Mouse (Mus musculus): ENCODE data around the gene Peli2. TPM values are rescaled to one million over a fixed set of nuclear protein-coding genes. Genes with fewer than 3 reads are reported as not detected.

Gene Peli2
- polyA plus RNA-seq, 1 experiment from 2014 or later: 8.1 TPM

DNA sequence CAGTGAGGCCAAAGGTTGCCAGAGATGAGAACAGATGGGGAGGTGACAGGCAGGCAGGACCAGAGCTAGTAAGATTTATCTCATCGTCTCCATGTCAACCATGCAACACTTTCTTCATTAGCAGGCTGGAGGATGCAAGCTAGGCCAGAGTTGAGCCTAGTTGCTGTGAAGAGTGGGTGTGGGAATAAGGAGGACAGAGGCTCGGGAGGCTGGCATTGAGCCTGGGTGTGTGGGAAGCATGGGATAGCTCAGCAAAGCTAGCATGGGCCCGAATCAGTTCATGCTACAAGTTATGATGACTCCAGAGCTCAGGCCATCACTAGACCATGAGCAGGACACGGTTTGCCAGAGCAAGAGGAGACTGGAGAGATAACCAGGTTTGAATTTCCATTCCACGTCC lies 166.3 kb downstream of the Peli2 start:
- Histone ChIP-seq H3K4me3 (no peak overlapping the region), H3K9ac (no peak overlapping the region), H3K27ac (no peak overlapping the region), H3K4me1 (peaks cover 8% of the 10 kb centered on the region; the same call in 1 of the 2 replicates), H3K9me3 (no peaks in the 10 kb centered on the region), H3K36me3 (no peaks in the 10 kb centered on the region), H3K4me2 (no peak overlapping the region), H3K27me3 (no peaks in the 10 kb centered on the region)
- WGBS: 83% methylated on average over 5 of the region's 5 CpGs
- no peak for ATAC-seq (ENCODE audit: insufficient number of reproducible peaks, low FRiP score, low TSS enrichment, low read depth)

DNA sequence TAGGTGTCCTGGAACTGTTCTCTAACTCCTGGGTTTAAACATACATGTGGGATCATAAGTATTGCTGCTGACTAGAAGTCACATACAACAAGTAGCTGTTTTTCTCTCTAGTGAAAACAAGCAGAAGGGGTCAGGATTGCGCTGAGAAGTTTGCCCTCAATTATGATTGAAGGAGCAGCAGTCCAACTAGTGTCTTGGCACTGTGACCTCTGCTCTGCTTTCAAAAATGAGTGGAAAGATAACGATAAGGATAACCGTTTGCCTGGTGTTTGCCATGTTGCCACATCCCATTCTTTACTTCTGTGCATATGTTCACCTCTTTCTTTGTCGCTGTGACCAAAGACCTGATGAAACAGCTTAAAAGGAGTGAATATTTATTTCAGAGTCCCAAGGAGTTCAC lies 167.0 kb downstream of the Peli2 start:
- ATAC-seq (ENCODE audit: insufficient number of reproducible peaks, low FRiP score, low TSS enrichment, low read depth): no peak
- Histone ChIP-seq H3K36me3 (no peaks in the 10 kb centered on the region), H3K27ac (no peak overlapping the region), H3K4me1 (peaks cover 8% of the 10 kb centered on the region; the same call in 1 of the 2 replicates), H3K9me3 (no peaks in the 10 kb centered on the region), H3K27me3 (no peaks in the 10 kb centered on the region), H3K4me3 (no peak overlapping the region), H3K4me2 (no peak overlapping the region), H3K9ac (no peak overlapping the region)
- 91% methylated on average over 4 of the region's 4 CpGs for WGBS

- Histone ChIP-seq H3K27ac (no peak overlapping the region), H3K9ac (no peak overlapping the region), H3K36me3 (no peaks in the 10 kb centered on the region), H3K9me3 (no peaks in the 10 kb centered on the region), H3K4me3 (no peak overlapping the region), H3K27me3 (no peaks in the 10 kb centered on the region), H3K4me1 (peaks cover 8% of the 10 kb centered on the region; the same call in 1 of the 2 replicates), H3K4me2 (no peak overlapping the region)
- WGBS: 64% methylated on average over 2 of the region's 2 CpGs
- ATAC-seq (ENCODE audit: insufficient number of reproducible peaks, low FRiP score, low TSS enrichment, low read depth): no peak
These were observed 168.0 kb downstream of the Peli2 start for GRCm38 (mm10) chr14:48288600-48288999.

GRCm38 (mm10) chr14:48289602-48290599 lies 169.3 kb downstream of the Peli2 start:
- Histone ChIP-seq H3K36me3 (no peaks in the 10 kb centered on the region), H3K27me3 (no peaks in the 10 kb centered on the region), H3K4me2 (no peak overlapping the region), H3K4me1 (peaks cover 8% of the 10 kb centered on the region; the same call in 1 of the 2 replicates), H3K27ac (no peak overlapping the region), H3K9me3 (no peaks in the 10 kb centered on the region), H3K9ac (no peak overlapping the region), H3K4me3 (no peak overlapping the region)
- WGBS: 70% methylated on average over 10 of the region's 10 CpGs
- ATAC-seq (ENCODE audit: insufficient number of reproducible peaks, low FRiP score, low TSS enrichment, low read depth): no peak

- H3K9me3 ChIP-seq: no peaks in the 10 kb centered on the region
- H3K9ac ChIP-seq: no peak overlapping the region
- no peaks in the 10 kb centered on the region for H3K36me3 ChIP-seq
- no peaks in the 10 kb centered on the region for H3K27me3 ChIP-seq
- WGBS: 90% methylated on average over 7 of the region's 7 CpGs
- no peak for ATAC-seq (ENCODE audit: insufficient number of reproducible peaks, low FRiP score, low TSS enrichment, low read depth)
- no peak overlapping the region for H3K4me2 ChIP-seq
- no peak overlapping the region for H3K4me3 ChIP-seq
- H3K4me1 ChIP-seq: peaks cover 24% of the 10 kb centered on the region; the same call in 1 of the 2 replicates
- H3K27ac ChIP-seq: no peak overlapping the region
These were observed 172.9 kb downstream of the Peli2 start for GRCm38 (mm10) chr14:48293498-48293897.

GRCm38 (mm10) chr14:48295410-48295809 lies 174.8 kb downstream of the Peli2 start:
- Histone ChIP-seq H3K36me3 (no peaks in the 10 kb centered on the region), H3K9ac (no peak overlapping the region), H3K4me1 (peaks cover 15% of the 10 kb centered on the region; the same call in 1 of the 2 replicates), H3K4me2 (no peak overlapping the region), H3K27ac (peak overlapping the region; percentile 40; the same call in 1 of the 2 replicates), H3K9me3 (no peaks in the 10 kb centered on the region), H3K27me3 (no peaks in the 10 kb centered on the region), H3K4me3 (no peak overlapping the region)
- no peak for ATAC-seq (ENCODE audit: insufficient number of reproducible peaks, low FRiP score, low TSS enrichment, low read depth)
- WGBS: 31% methylated on average over 5 of the region's 5 CpGs

- WGBS: 13% methylated on average over 7 of the region's 7 CpGs
These were observed 175.2 kb downstream of the Peli2 start for GRCm38 (mm10) chr14:48295815-48296271.

GRCm38 (mm10) chr14:48296820-48297219 lies 176.2 kb downstream of the Peli2 start:
- Histone ChIP-seq H3K27me3 (no peaks in the 10 kb centered on the region), H3K4me3 (no peak overlapping the region), H3K9me3 (no peaks in the 10 kb centered on the region), H3K27ac (no peak overlapping the region), H3K9ac (no peak overlapping the region), H3K36me3 (no peaks in the 10 kb centered on the region), H3K4me2 (no peak overlapping the region), H3K4me1 (peaks cover 15% of the 10 kb centered on the region; the same call in 1 of the 2 replicates)
- 93% methylated on average over 1 of the region's 1 CpGs for WGBS
- ATAC-seq (ENCODE audit: insufficient number of reproducible peaks, low FRiP score, low TSS enrichment, low read depth): no peak

More at GRCm38 (mm10) chr14:48295815-48296271, 175.2 kb downstream of the Peli2 start:
- Histone ChIP-seq H3K27ac (peak overlapping the region; percentile 40; the same call in 1 of the 2 replicates), H3K4me1 (peaks cover 15% of the 10 kb centered on the region; the same call in 1 of the 2 replicates), H3K36me3 (no peaks in the 10 kb centered on the region), H3K4me2 (no peak overlapping the region), H3K27me3 (no peaks in the 10 kb centered on the region), H3K4me3 (no peak overlapping the region), H3K9ac (no peak overlapping the region), H3K9me3 (no peaks in the 10 kb centered on the region)
- no peak for ATAC-seq (ENCODE audit: insufficient number of reproducible peaks, low FRiP score, low TSS enrichment, low read depth)

- Histone ChIP-seq H3K4me1 (peaks cover 10% of the 10 kb centered on the region), H3K4me2 (no peak overlapping the region), H3K9ac (no peak overlapping the region), H3K4me3 (no peak overlapping the region), H3K27me3 (no peaks in the 10 kb centered on the region), H3K9me3 (no peaks in the 10 kb centered on the region), H3K36me3 (no peaks in the 10 kb centered on the region), H3K27ac (peak overlapping the region; percentile 61; the same call in 1 of the 2 replicates)
- WGBS: 62% methylated on average over 10 of the region's 10 CpGs
- no peak for ATAC-seq (ENCODE audit: insufficient number of reproducible peaks, low FRiP score, low TSS enrichment, low read depth)
These were observed 182.0 kb downstream of the Peli2 start for GRCm38 (mm10) chr14:48302471-48303186.

GRCm38 (mm10) chr14:48303235-48303634 lies 182.6 kb downstream of the Peli2 start:
- no peak overlapping the region for H3K4me2 ChIP-seq
- no peak overlapping the region for H3K4me3 ChIP-seq
- 16% methylated on average over 6 of the region's 6 CpGs for WGBS
- peaks cover 10% of the 10 kb centered on the region for H3K4me1 ChIP-seq
- peak overlapping the region; percentile 61; the same call in 1 of the 2 replicates for H3K27ac ChIP-seq
- no peak overlapping the region for H3K9ac ChIP-seq
- H3K36me3 ChIP-seq: no peaks in the 10 kb centered on the region
- ATAC-seq (ENCODE audit: insufficient number of reproducible peaks, low FRiP score, low TSS enrichment, low read depth): no peak
- H3K27me3 ChIP-seq: no peaks in the 10 kb centered on the region
- H3K9me3 ChIP-seq: no peaks in the 10 kb centered on the region

DNA sequence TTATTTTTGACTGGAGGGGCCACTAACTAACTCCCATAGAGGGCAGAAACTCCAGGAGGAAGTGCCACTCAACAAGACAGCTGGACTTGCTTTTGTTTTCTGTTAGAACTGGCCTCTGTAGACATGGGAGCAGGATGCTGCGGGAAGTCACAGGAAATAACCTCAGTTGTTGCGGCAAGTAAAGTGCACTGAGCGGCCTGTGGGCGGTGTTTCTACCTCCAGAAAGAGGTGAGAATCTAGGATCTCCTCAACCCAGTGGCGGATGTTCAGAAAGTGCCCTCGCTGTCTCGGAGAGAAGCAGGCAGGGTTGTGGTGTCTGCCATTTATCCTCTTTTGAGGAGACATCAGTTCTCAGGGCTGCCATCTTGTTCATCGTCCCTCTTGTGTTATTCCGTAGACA lies 183.2 kb downstream of the Peli2 start:
- 85% methylated on average over 9 of the region's 9 CpGs for WGBS
- peaks cover 10% of the 10 kb centered on the region for H3K4me1 ChIP-seq
- H3K9me3 ChIP-seq: no peaks in the 10 kb centered on the region
- H3K27me3 ChIP-seq: no peaks in the 10 kb centered on the region
- no peak overlapping the region for H3K27ac ChIP-seq
- no peaks in the 10 kb centered on the region for H3K36me3 ChIP-seq
- H3K4me2 ChIP-seq: no peak overlapping the region
- ATAC-seq (ENCODE audit: insufficient number of reproducible peaks, low FRiP score, low TSS enrichment, low read depth): no peak
- H3K4me3 ChIP-seq: no peak overlapping the region
- no peak overlapping the region for H3K9ac ChIP-seq
